Mouse (Mus musculus) brain, embryonic 18.5 days (tissue): ENCODE measurements around the gene Rbfox2.
"Not testable (repeated sequence)": the region's sequence is repeated elsewhere in the genome, so short reads cannot be mapped to it uniquely, and the experiment has no call there.

Experiments used
- DNase-seq: peaks from one replicate; pipeline ENCODE4 v3.0.0-alpha.2; 2012; ENCODE audit warnings: low read depth, low spot score

The Rbfox2 gene

GRCm38 (mm10) chr15:77068439-77068861 is 238.4 kb downstream of the Rbfox2 start:
- DNase-seq, result no peak

GRCm38 (mm10) chr15:77066233-77066632 is 240.6 kb downstream of the Rbfox2 start:
- DNase-seq, result no peak

DNA sequence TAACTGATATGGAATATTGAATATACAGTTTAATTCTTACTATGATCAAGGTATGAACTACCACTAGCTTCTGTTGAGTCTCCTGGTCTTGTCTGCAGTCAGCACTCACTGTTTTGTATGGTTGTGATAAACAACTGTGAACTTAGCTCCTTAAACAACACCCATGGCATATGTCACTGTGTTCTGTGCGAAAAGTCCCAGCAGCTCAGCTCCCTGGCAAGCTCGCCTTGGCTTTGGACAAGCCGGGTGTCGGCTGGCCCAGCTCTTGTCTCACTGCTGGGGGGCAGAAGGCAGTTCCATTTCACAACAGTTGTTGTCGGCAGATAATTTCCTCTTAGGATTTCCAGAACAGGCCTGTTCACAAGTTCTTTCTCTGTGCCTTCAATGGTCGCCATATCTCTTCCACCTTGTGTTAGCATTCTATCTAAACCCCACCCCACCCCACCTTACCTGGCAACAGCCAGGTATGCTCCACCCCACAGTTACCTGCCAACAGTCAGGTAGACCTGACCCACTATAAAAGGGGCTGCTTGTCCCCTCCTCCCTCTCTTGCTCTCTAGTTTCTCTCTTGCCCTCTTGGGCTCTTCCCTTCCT is 241.4 kb downstream of the Rbfox2 start:
- no peak for DNase-seq

- DNase-seq, result no peak
Measured at GRCm38 (mm10) chr15:77062746-77063145, 244.1 kb downstream of the Rbfox2 start.

GRCm38 (mm10) chr15:77059416-77059815 is 247.4 kb downstream of the Rbfox2 start:
- DNase-seq, result not testable (repeated sequence)

GRCm38 (mm10) chr15:77058566-77058965 is 248.2 kb downstream of the Rbfox2 start:
- no peak for DNase-seq

DNA sequence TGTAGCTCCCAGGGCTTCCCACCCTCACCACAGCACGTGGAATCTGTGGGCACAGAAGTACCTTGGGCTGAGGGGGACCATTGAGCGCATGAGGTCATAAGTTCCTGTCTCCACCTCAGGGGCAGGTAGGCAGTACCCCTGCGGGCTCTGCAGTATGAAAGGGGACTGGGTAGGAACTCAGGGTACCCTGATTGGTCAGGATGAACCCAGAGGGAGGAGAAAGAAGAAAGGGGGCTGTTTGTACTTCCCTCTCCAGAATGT is 250.1 kb downstream of the Rbfox2 start:
- no peak for DNase-seq

DNA sequence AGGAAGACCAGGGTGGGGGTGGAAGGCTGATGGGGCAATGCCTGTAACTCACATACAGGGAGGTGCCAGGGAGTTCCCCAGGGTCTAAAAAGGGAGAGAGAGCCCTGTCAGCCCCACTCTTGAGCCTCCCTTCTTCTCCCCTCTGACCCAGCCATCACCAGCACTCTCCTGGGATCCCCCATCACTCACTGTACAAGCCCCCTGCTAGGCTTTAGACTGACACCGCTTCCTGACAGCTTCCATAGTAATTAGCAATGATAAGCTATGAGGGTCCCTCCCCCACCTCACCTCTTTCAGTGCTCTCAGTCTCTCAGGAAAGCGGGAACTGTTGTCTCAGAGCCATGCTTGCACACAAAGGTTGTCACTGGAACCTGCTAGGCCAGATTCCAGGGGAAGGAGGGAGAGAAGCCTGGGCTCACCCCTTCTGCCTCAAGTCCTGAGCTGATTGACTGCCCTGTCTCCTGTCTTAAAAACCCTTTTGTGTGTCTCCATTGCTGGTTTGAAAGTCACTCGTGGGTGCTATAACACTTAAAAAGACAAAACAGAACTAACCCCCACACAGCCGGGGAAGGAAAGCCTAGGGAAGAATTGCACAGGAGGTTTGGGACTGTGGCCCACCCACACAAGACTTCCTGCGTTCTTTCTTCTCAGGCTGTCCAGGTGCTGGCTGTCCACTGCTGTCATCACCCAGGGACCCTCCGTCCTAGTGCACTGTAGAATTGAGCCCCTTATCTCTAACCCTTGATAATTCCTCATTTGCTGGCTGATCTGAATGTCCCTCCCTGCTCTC is 250.6 kb downstream of the Rbfox2 start:
- DNase-seq, result no peak

DNA sequence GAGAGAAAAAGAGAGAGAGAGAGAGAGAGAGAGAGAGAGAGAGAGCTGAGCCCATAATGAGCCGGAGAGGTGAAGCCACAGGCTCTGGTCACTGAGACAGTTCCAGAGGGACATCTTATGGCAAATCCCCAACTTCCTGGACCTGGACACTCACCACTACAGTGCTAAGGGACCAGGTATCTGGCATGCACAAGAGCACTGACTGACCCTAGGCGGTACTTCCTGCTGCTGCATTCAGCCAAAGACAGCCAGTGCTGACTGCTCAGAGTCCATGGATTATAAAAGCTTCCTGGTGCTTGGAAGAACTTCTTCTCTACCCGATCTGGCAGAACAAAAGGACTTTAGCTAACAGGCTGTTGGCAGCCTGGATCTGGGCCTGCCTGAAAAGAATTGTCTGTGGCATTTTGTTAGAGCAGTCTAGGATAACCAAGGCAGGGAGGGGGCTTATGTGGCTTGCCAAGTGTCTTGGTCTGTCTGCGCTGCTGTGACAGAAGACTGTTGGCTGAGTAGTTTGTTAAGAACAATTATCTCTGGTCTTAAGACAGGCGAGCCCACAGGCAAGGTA is 252.1 kb downstream of the Rbfox2 start:
- no peak for DNase-seq

- DNase-seq, result no peak
Measured at GRCm38 (mm10) chr15:77053021-77053420, 253.8 kb downstream of the Rbfox2 start.

DNA sequence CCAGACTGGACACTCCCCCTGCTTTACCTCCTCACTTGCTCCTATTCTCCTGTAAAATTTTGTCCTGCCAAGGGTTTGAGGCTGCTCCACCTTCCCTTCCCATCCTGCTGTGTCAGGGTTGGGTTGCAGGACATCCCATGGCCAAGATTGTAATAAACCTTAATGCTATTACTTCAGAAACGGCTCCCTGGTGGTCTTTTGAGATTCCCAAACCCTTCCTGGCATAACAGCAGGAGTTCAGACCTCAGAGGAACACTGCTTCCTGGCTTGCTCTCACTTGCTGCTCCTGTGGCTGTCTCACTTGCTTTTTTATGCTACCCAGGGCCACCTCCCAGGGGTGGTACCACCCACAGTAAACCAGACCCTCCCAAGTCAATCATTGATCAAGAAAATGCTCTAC is 254.6 kb downstream of the Rbfox2 start:
- no peak for DNase-seq

DNA sequence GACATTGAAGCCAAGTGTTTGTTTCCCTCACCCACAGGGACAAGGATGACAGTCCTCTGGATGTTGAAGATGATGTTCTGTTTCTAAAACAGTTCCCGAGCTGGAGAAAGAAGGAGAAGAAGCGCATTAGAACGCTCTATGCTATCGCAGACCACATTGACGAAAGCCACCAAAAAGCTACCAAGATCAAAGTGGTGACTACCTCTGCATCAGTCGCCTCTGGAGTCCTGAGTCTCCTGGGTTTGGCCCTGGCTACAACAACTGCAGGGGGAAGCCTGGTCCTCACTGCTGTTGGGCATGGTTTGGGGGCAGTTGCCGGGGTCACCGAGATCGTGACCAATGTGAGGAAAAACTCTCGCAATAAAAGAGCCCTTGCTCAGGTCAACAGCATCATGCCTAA is 256.2 kb downstream of the Rbfox2 start, which contains the start of gene Mb:
Mb (minus strand) TSS at position 101 of the 400 bp plus-strand sequence.
- DNase-seq, result no peak

DNA sequence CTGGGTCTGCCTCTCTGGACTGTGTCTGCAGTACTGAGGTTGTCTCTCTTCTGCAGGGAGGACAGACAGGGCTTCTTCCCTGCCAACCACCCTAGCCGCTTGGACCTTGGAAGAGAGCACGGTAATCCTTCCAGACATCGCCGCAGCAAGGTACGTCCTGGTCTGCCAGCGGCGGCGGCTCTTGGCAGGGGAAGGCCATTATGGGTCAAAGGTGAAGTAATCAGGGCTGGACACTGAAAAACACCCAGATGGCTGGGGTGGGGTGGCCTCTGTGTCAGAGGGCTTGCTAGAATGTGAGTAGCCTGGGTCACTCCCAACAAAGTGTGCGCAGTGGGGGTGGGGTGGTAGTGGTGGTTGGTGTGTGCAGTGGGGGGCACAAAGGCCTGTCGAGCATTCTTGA is 261.2 kb downstream of the Rbfox2 start:
- DNase-seq, result no peak

DNA sequence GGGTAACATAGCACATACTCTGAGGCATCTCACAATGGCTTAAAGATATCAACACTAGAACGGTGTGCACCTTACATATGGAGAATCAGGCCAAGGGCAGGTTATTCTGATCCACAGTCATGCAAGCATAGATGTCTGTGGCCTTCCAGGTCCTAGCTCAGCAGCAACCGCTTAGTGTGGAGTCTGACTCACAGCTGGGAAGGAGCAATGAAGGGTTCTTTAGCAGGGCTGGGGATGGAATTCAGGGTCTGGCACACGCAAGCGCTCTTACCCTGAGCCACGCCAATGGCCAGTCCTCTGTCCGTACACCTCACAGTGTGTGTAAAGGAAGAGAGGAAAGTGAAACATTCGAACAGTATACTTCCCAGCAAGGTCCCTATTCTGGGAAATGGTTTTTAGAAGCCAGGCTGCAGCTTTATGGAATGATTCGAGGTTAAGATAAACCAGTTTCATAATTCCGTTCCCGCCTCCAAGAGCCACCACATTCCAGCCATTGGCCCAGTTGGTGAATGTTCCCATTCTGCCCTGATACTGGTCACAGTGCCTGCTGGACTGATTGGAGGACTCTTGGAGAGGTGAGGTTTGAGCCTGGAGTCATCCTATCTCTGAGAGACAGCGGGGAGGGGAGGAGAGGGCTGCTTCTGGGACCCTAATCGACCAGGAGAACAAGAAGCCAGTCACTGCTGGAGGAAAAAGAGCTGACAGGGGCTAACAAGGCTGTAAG is 262.0 kb downstream of the Rbfox2 start, which contains the start of gene Apol6:
Apol6 (plus strand) TSS at position 133 of the 724 bp plus-strand sequence.
- DNase-seq, result no peak

GRCm38 (mm10) chr15:77040784-77041183 is 266.0 kb downstream of the Rbfox2 start:
- DNase-seq, result no peak

- no peak for DNase-seq
Measured at GRCm38 (mm10) chr15:77039211-77039700, 267.5 kb downstream of the Rbfox2 start.

GRCm38 (mm10) chr15:77037278-77038161 is 269.3 kb downstream of the Rbfox2 start:
- DNase-seq, result no peak

DNA sequence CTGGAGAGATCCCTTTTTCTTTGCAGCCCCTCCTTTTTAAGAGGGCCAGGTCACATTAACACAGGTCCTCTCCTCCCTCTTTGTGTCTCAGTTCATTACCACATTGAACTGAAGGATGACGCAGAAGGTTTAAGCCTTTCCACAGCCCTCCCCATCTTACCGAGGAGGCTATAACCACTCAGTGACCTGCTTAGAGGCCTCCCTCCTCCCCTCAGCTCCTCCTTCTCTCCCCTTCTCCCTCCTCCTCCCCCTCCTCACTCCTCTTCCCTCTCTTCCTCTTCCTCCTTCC is 269.9 kb downstream of the Rbfox2 start:
- no peak for DNase-seq

DNA sequence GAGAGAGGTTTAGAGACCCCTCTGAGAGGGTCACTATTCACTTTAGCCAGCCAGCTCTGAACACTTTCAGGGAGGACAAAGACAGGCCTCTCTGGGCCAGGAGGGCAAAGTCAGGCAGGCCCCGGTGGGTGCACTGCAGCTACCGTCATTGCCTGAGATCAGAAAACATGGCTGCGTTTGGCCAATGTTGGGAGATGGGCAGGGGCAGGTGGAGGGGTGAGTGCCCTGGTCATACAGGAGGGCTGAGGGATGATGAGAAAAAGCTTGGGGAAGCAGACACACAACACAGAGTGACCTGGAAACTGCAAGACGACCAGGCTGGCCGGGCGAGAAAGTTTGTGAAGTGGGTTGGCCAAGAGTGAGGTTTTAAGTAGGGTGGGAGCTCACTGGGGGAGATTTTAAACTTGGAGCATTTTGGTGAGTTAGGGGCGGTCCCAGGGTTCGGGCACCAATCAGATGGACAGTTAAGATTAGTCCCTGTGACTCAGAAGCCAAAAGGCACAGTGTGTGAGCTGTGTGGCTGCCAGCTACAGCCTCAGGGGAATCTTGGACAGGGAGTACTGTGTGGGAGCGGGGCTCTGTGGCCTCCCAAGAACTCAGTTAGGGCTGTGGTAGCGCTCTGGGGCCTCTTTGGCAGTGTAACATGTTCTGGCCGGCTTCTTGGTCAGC is 270.4 kb downstream of the Rbfox2 start:
- no peak for DNase-seq

DNA sequence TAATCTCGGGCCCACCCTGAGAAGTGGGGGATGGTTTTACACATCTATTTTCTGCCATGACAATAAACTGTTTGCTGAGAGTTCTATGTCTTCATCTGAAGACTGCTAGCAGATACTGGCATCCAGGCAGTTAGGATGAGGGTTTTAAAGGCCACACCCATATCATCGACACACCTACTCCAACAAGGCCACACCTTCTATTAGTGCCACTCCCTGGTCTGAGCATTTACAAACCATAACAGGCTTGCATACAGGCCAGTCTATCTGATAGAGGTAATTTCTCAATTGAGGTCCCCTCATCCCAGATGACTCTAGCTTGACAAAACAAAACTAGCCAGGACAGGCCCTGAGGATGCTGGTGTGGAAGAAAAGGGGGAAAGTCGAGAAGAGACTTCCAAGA is 271.2 kb downstream of the Rbfox2 start:
- no peak for DNase-seq

GRCm38 (mm10) chr15:77034526-77034925 is 272.3 kb downstream of the Rbfox2 start:
- DNase-seq, result no peak
